Mouse (Mus musculus): ENCODE data around the gene Rab3a. TPM values are rescaled to one million over a fixed set of nuclear protein-coding genes. Genes with fewer than 3 reads are reported as not detected.

Rab3a gene
- polyA plus RNA-seq, 1 experiment from 2014 or later, result 16.2 TPM

GRCm38 (mm10) chr8:70718297-70718696 is 36.2 kb upstream of the Rab3a start, which contains the start of gene Gm3336:
Gm3336 (plus strand) TSS chr8:70718543.
- Histone ChIP-seq H3K36me3 (ENCODE audit: control insufficient read depth, insufficient read depth, low read length) (no peaks in the 10 kb centered on the region), H3K9ac (ENCODE audit: low read depth, low read length) (no peak within 1 kb of the TSS), H3K27ac (ENCODE audit: low read depth, low read length) (no peak within 1 kb of the TSS), H3K4me2 (no peak within 1 kb of the TSS), H3K4me3 (ENCODE audit: low read depth, low read length) (no peak within 1 kb of the TSS), H3K27me3 (ENCODE audit: control insufficient read depth, insufficient read depth, low read length) (peaks cover 20% of the 10 kb centered on the region), H3K9me3 (replicated peaks; ENCODE audit: control insufficient read depth, low read length) (no peaks in the 10 kb centered on the region), H3K4me1 (ENCODE audit: control insufficient read depth, insufficient read depth, low read length) (no peaks in the 10 kb centered on the region)
- ATAC-seq (replicated peaks; ENCODE audit: insufficient number of reproducible peaks, low FRiP score, low TSS enrichment), result no peak
- WGBS (ENCODE audit: insufficient replicate concordance), result 4% methylated on average over 19 of the region's 19 CpGs

GRCm38 (mm10) chr8:70719796-70720270 is 34.6 kb upstream of the Rab3a start:
- Histone ChIP-seq H3K9ac (ENCODE audit: low read depth, low read length) (no peak overlapping the region), H3K4me1 (ENCODE audit: control insufficient read depth, insufficient read depth, low read length) (no peaks in the 10 kb centered on the region), H3K27me3 (ENCODE audit: control insufficient read depth, insufficient read depth, low read length) (peaks cover 20% of the 10 kb centered on the region), H3K4me2 (no peak overlapping the region), H3K9me3 (replicated peaks; ENCODE audit: control insufficient read depth, low read length) (no peaks in the 10 kb centered on the region), H3K36me3 (ENCODE audit: control insufficient read depth, insufficient read depth, low read length) (no peaks in the 10 kb centered on the region), H3K4me3 (ENCODE audit: low read depth, low read length) (no peak overlapping the region), H3K27ac (ENCODE audit: low read depth, low read length) (no peak overlapping the region)
- 50% methylated on average over 9 of the region's 9 CpGs for WGBS (ENCODE audit: insufficient replicate concordance)
- no peak for ATAC-seq (replicated peaks; ENCODE audit: insufficient number of reproducible peaks, low FRiP score, low TSS enrichment)

GRCm38 (mm10) chr8:70720739-70721138 is 33.7 kb upstream of the Rab3a start:
- H3K36me3 ChIP-seq (ENCODE audit: control insufficient read depth, insufficient read depth, low read length), result no peaks in the 10 kb centered on the region
- H3K4me2 ChIP-seq, result no peak overlapping the region
- 5% methylated on average over 3 of the region's 3 CpGs for WGBS (ENCODE audit: insufficient replicate concordance)
- no peaks in the 10 kb centered on the region for H3K9me3 ChIP-seq (replicated peaks; ENCODE audit: control insufficient read depth, low read length)
- no peak for ATAC-seq (replicated peaks; ENCODE audit: insufficient number of reproducible peaks, low FRiP score, low TSS enrichment)
- no peak overlapping the region for H3K9ac ChIP-seq (ENCODE audit: low read depth, low read length)
- no peak overlapping the region for H3K4me3 ChIP-seq (ENCODE audit: low read depth, low read length)
- H3K4me1 ChIP-seq (ENCODE audit: control insufficient read depth, insufficient read depth, low read length), result no peaks in the 10 kb centered on the region
- no peak overlapping the region for H3K27ac ChIP-seq (ENCODE audit: low read depth, low read length)
- H3K27me3 ChIP-seq (ENCODE audit: control insufficient read depth, insufficient read depth, low read length), result peaks cover 24% of the 10 kb centered on the region

GRCm38 (mm10) chr8:70721601-70722000 is 32.9 kb upstream of the Rab3a start:
- H3K4me2 ChIP-seq, result no peak overlapping the region
- no peak overlapping the region for H3K4me3 ChIP-seq (ENCODE audit: low read depth, low read length)
- no peak overlapping the region for H3K27ac ChIP-seq (ENCODE audit: low read depth, low read length)
- 84% methylated on average over 8 of the region's 8 CpGs for WGBS (ENCODE audit: insufficient replicate concordance)
- no peaks in the 10 kb centered on the region for H3K9me3 ChIP-seq (replicated peaks; ENCODE audit: control insufficient read depth, low read length)
- ATAC-seq (replicated peaks; ENCODE audit: insufficient number of reproducible peaks, low FRiP score, low TSS enrichment), result no peak
- peaks cover 22% of the 10 kb centered on the region for H3K27me3 ChIP-seq (ENCODE audit: control insufficient read depth, insufficient read depth, low read length)
- no peak overlapping the region for H3K9ac ChIP-seq (ENCODE audit: low read depth, low read length)
- H3K4me1 ChIP-seq (ENCODE audit: control insufficient read depth, insufficient read depth, low read length), result no peaks in the 10 kb centered on the region
- H3K36me3 ChIP-seq (ENCODE audit: control insufficient read depth, insufficient read depth, low read length), result no peaks in the 10 kb centered on the region

- Histone ChIP-seq H3K4me1 (ENCODE audit: control insufficient read depth, insufficient read depth, low read length) (no peaks in the 10 kb centered on the region), H3K9me3 (replicated peaks; ENCODE audit: control insufficient read depth, low read length) (no peaks in the 10 kb centered on the region), H3K36me3 (ENCODE audit: control insufficient read depth, insufficient read depth, low read length) (no peaks in the 10 kb centered on the region), H3K4me3 (ENCODE audit: low read depth, low read length) (no peak within 1 kb of the TSS), H3K27ac (ENCODE audit: low read depth, low read length) (no peak within 1 kb of the TSS), H3K9ac (ENCODE audit: low read depth, low read length) (no peak within 1 kb of the TSS), H3K27me3 (ENCODE audit: control insufficient read depth, insufficient read depth, low read length) (peaks cover 28% of the 10 kb centered on the region), H3K4me2 (no peak within 1 kb of the TSS)
- 50% methylated on average over 7 of the region's 7 CpGs for WGBS (ENCODE audit: insufficient replicate concordance)
- no peak for ATAC-seq (replicated peaks; ENCODE audit: insufficient number of reproducible peaks, low FRiP score, low TSS enrichment)
These were observed 30.8 kb upstream of the Rab3a start, which contains the start of gene Pde4c for GRCm38 (mm10) chr8:70723486-70724210. Pde4c (plus strand) TSS chr8:70723720.

- Histone ChIP-seq H3K9ac (ENCODE audit: low read depth, low read length) (no peak overlapping the region), H3K27me3 (ENCODE audit: control insufficient read depth, insufficient read depth, low read length) (peaks cover 34% of the 10 kb centered on the region), H3K36me3 (ENCODE audit: control insufficient read depth, insufficient read depth, low read length) (no peaks in the 10 kb centered on the region), H3K4me2 (no peak overlapping the region), H3K4me1 (ENCODE audit: control insufficient read depth, insufficient read depth, low read length) (no peaks in the 10 kb centered on the region), H3K4me3 (ENCODE audit: low read depth, low read length) (no peak overlapping the region), H3K9me3 (replicated peaks; ENCODE audit: control insufficient read depth, low read length) (no peaks in the 10 kb centered on the region), H3K27ac (ENCODE audit: low read depth, low read length) (no peak overlapping the region)
- no peak for ATAC-seq (replicated peaks; ENCODE audit: insufficient number of reproducible peaks, low FRiP score, low TSS enrichment)
- 69% methylated on average over 12 of the region's 12 CpGs for WGBS (ENCODE audit: insufficient replicate concordance)
These were observed 30.3 kb upstream of the Rab3a start for GRCm38 (mm10) chr8:70724216-70724615.

- no peaks in the 10 kb centered on the region for H3K36me3 ChIP-seq (ENCODE audit: control insufficient read depth, insufficient read depth, low read length)
- H3K4me3 ChIP-seq (ENCODE audit: low read depth, low read length), result no peak overlapping the region
- H3K4me2 ChIP-seq, result no peak overlapping the region
- 23% methylated on average over 14 of the region's 14 CpGs for WGBS (ENCODE audit: insufficient replicate concordance)
- no peak for ATAC-seq (replicated peaks; ENCODE audit: insufficient number of reproducible peaks, low FRiP score, low TSS enrichment)
- H3K27me3 ChIP-seq (ENCODE audit: control insufficient read depth, insufficient read depth, low read length), result peaks cover 49% of the 10 kb centered on the region
- no peaks in the 10 kb centered on the region for H3K9me3 ChIP-seq (replicated peaks; ENCODE audit: control insufficient read depth, low read length)
- no peak overlapping the region for H3K27ac ChIP-seq (ENCODE audit: low read depth, low read length)
- H3K9ac ChIP-seq (ENCODE audit: low read depth, low read length), result no peak overlapping the region
- H3K4me1 ChIP-seq (ENCODE audit: control insufficient read depth, insufficient read depth, low read length), result no peaks in the 10 kb centered on the region
These were observed 28.6 kb upstream of the Rab3a start for GRCm38 (mm10) chr8:70725792-70726447.

GRCm38 (mm10) chr8:70726721-70727120 is 27.8 kb upstream of the Rab3a start:
- H3K4me1 ChIP-seq (ENCODE audit: control insufficient read depth, insufficient read depth, low read length), result no peaks in the 10 kb centered on the region
- no peak overlapping the region for H3K4me2 ChIP-seq
- peaks cover 55% of the 10 kb centered on the region for H3K27me3 ChIP-seq (ENCODE audit: control insufficient read depth, insufficient read depth, low read length)
- H3K36me3 ChIP-seq (ENCODE audit: control insufficient read depth, insufficient read depth, low read length), result no peaks in the 10 kb centered on the region
- H3K9ac ChIP-seq (ENCODE audit: low read depth, low read length), result no peak overlapping the region
- H3K27ac ChIP-seq (ENCODE audit: low read depth, low read length), result no peak overlapping the region
- H3K4me3 ChIP-seq (ENCODE audit: low read depth, low read length), result no peak overlapping the region
- no peaks in the 10 kb centered on the region for H3K9me3 ChIP-seq (replicated peaks; ENCODE audit: control insufficient read depth, low read length)
- no peak for ATAC-seq (replicated peaks; ENCODE audit: insufficient number of reproducible peaks, low FRiP score, low TSS enrichment)
- 46% methylated on average over 11 of the region's 11 CpGs for WGBS (ENCODE audit: insufficient replicate concordance)
